Mouse (Mus musculus) ovary, adult 18-20 months (tissue): Measurements from ENCODE around the gene Bicra.

Experiments
- DNase-seq: peaks from one replicate; pipeline ENCODE4 v3.0.0; 2022; ENCODE audit warnings: low spot score, mixed read lengths

Gene Bicra

DNA sequence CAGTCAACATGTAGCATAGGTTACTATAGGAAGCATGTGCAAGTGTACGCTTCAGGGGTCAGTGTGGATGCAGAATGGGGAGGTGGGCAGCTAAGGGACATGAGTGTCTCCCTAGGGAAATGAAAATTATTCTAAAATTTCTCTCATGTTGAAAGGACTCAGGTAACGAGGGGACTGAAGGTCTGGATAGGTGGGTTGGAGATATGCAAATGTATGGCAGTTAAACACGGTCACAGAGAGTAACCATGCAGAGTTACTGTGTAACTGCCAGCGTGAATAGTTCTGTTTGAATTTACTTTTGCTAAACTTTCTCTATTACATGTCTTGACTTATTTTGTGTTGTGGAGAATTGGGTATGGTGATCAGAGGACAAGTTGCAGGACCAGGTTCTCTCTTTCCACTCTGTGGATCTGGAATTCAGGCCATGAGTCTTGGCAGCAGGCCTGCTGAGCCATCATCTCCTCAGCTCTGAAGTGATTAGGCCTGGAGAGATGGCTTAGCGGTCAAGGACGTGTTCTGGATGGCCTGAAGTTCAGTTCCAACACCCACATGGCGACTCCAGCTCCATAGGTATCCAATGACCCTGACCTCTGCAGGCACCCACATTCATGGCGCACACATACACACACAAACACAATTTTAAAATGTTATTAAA is 33.1 kb downstream of the Bicra start:
- peak; percentile 31 for DNase-seq

DNA sequence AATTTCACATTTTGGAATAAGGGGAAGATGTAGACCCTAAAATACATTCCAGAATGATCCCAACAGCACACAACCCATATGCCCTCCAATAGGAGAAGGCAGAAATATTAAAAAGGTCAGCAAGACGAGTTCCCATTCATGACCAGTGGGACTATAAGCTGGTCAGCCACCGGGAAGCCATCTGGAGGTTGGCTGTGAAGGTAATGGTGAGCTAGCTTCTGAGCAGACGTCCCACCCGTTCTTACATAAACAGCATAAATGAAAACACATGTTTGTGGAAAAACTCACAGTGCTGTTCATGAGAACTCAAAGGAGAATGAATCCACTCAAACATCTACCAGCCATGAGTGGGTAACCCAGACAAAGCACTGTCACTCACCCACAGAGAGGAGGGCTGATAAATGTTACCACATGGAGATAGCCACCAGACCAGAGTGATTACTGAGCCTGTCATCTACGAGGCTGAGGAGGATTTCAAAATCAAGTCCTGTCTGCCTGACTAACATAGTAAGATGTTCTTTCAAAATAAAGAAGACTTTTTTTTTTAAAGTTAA is 33.9 kb downstream of the Bicra start:
- no peak for DNase-seq

DNA sequence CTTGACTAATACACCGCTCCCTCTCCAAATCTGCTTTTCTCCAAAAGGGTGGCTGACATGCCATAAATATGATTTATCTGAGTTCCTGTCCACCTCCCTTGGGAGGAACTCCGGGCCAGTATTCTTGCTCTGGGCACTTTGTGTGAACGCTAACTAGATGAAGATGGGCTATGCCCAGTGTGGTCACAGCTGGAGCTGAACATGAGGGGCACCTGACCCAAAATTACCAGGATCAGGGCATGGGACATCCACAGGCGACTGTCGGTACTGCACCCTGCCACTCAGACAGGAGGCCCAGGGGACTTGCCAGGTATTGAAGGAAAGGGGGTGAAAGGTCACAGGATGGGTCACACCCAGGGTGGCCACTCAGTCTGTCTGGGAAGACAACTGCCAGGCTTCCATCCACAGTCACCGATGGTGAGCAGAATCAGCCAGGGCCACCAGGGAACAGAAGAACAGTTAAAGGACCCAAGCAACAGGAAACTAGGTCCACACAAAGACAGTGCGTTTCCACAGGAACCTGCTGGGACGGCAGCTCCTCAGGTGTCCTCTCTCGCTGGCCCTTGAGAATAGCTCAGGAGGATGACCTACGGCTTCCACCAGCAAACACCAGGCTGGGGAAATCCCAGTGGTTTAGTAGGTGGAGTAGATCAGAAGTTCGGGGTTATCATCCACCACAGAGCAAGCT is 35.0 kb downstream of the Bicra start:
- DNase-seq: no peak

- DNase-seq: no peak
Observed at GRCm38 (mm10) chr7:16011418-16012085, 36.2 kb downstream of the Bicra start.

- DNase-seq: no peak
Observed at GRCm38 (mm10) chr7:16010649-16011048, 37.1 kb downstream of the Bicra start.

- no peak for DNase-seq
Observed at GRCm38 (mm10) chr7:16009636-16010035, 38.1 kb downstream of the Bicra start.

DNA sequence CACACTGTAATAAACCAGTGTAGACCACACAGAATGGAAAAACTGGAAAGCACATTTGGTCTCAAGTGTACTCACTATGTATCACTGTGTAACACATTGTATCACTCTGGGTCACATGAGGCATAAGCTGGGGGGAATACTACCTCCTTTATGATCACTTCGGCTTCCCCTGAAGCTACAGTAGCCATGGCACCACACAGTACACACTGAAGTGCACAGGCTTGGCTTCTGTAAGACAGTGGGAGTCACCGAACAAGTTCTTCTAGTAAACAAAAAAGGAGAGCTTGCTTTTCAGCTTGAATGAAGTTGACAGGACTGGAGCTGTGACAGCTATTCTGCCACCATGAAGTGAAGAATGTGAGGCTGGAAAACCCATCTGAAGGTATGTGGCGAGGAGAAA is 42.7 kb downstream of the Bicra start:
- DNase-seq: no peak

DNA sequence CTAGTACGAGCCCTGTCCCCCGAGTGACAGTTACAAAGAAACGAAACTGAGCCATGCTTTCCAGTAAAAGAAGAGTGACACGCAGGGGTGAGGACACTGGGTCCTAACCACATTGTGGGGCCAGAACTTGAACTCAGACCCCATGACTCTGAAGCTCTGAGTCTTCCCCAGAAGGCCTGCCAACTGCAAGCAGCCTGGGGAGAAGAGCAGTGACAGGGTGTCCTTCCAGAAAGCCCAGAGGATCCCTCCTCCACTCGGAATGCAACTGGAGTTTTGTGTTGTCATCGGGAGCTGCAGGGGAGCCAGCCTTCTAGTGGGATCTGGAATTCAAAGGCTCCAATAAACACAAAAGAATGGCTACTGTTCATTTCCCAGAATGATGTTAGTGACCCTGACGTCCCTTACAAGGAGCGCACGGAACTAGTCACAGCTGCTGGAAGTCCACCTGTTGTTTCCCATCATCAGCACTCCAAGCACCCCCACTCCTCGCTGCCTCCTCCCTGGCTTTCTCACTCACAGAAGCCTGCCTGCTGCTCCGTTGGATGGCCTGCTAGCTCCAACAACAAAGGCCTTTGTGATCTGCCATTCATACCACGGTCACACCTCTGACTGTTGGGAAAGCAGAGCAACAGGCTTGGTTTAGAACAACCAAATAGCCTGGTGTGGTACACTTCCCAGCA is 43.4 kb downstream of the Bicra start:
- no peak for DNase-seq

GRCm38 (mm10) chr7:16003032-16003431 is 44.7 kb downstream of the Bicra start:
- DNase-seq: no peak

DNA sequence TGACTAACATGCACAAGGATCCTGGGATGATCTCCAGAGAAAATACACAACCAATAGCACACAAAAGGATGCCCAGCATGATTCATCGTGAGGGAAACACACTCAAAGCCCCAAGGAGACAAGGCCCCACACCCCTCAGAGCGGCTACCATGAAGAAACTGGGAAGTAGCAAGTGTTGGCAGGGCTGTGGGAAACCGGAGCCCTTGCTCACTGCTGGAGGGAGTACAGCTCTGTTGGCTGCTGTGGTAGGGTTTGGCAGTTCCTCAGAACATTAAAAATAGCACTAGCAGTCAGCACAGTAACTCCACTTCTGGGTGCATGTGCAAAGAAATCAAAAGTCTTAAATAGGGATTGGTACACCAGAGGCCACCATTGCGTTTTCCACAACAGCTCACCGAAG is 45.5 kb downstream of the Bicra start:
- peak; percentile 39 for DNase-seq

GRCm38 (mm10) chr7:16001691-16002090 is 46.0 kb downstream of the Bicra start:
- no peak for DNase-seq

GRCm38 (mm10) chr7:15993789-15994188 is 53.9 kb downstream of the Bicra start:
- DNase-seq: no peak

GRCm38 (mm10) chr7:15993152-15993551 is 54.6 kb downstream of the Bicra start:
- no peak for DNase-seq

GRCm38 (mm10) chr7:15991764-15992163 is 56.0 kb downstream of the Bicra start:
- no peak for DNase-seq

DNA sequence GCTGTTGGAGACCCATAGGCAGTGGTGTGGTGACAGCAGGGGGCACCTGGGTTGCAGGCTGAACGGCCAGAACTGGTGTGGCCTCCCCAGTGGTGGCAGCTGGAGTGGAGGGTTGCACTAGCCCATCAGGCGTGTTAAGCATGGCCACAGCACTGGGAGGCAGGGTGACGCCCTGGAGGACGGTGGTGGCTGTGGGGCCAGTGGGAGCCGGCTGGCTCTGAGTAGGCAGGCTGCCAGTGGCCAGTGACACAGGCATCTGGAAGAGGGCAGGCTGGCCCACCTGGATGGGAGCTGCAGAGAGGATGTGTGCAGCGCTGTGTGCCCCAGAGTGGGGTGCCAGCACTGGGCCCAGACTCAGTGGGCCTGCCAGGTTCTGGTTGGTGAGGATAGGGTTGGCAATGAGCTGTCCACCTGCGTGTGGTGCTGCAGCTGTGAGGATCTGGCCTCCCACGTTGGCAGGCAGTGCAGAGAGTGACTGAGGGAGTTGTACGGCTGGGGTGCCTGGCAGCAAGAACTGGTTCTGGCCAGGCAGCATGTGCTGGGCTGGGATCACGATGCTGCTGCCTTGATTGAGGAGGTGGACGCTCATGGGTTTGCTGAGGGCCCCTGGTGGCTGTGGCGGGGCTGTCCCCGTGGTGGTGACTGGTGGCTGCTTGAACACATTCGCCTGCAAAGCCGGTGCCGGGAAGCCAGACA is 59.9 kb downstream of the Bicra start:
- no peak for DNase-seq

DNA sequence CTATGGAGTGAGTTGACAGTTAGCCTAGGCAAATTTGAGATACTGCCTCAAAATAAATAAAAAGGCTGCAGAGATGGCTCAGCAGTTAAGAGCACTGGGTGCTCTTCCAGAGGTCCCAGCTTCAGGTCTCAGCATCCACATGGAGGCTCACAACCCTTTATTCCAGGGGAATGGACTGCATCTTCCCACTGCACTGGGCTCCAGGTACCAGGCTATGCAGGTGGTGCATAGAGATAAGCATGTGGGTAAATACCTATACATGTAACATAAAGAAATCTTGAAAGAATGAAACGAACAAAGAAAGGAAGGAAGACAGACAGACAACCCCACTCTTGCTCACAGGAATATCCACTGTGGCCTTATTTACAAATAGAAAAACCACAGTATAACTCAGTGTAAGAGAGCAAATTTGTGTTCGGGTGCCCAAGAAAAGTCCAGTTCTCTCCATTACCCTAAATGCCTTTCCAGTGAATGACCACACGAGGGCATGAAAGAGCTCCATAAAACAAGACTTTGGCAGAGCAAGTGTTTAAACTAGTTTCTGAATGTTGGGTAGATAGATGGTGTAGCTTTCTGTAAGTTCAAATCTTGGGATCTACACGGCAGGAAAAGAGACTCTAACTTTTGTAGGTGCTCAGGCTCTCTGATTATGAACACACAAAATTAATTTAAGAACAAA is 64.9 kb downstream of the Bicra start:
- DNase-seq: no peak

DNA sequence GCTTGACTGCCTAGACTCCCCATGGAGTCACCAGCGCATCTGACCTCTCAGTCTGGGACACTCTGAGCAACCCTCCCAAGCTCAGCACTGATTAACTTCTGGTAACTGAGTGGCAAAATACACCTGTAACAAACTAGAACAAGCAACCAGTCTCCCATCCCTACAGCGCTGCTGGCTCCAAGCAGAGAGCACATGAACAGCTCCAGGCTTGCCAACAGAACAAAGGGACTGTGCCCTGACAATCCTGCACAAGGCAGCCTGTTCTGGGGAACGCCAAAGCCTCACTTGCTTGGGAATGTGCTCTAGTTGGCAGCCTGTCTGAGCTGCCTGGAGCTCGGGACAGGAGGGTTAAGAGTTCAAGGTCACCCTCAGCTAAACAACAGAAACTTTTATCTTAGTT is 66.2 kb downstream of the Bicra start:
- peak; percentile 62 for DNase-seq

DNA sequence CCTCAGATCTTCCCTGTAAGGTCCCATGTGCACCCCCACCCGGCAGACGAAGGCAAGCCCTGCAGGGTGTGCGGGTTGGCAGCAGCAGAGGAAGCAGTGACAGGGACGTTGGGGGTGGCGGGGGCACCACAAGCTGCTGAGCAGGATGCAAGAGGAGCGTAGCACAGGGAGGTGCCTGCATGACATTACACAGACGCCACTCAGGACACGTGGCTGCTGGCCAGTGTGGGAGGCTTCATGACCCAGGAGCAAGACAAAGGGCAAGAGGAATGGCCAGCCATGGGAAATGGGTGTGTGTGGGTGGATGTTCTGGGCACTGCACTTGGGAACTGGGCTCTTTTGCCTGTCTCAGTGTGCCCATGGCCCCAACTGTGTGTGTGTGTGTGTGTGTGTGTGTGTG is 67.5 kb downstream of the Bicra start:
- DNase-seq: no peak

DNA sequence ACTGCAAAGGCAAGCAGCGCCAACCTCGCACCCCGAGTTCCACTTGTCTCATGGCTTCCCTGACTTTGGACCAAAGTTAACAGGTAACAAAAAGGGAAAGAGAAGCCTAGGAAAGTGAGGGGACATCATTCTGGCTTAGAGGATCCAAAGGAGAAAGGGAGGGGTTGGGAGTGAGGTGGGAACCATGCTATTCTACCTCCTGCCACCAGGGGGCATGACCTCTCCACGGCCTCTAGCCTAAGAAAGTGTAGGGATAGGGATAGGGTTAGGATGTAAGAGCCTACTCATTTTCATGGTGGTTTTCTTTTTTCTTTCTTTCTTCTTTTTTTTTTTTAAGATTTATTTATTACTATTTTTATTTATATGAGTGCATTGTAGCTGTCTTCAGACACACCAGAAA is 71.8 kb downstream of the Bicra start:
- DNase-seq: no peak

DNA sequence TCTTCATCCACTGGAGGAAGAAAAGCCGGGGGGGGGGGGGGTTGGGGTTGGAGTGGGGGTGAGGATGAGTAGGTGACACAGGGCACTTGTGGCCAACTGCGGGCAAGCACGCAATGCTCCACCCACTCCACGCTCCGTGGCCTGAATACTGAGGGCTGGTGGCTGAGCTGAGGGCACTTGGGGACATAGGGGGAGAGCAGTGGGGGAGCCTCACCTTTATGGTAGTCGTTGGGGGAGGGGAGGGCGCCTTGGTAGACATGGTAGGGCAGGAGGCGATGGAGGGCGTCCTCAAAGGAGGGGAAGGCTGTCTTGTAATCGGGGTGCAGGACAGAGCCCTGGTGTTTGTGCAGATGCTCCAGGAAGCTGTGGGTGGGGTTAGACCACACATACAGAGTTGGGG is 72.3 kb downstream of the Bicra start:
- no peak for DNase-seq

GRCm38 (mm10) chr7:15974712-15975111 is 73.0 kb downstream of the Bicra start:
- DNase-seq: no peak
